Mouse (Mus musculus): ENCODE data around the gene Dnlz.

- TF ChIP-seq CTCF (IDR thresholded peaks at IDR 0.05; ENCODE audit: control insufficient read depth, insufficient read depth, insufficient replicate concordance, low read depth, low read length), result peak; percentile 50; the same call in 1 of the 2 replicates
- TF ChIP-seq POLR2A (IDR thresholded peaks at IDR 0.05; ENCODE audit: control insufficient read depth, low read depth, low read length), result peak; percentile 51; the same call in 1 of the 2 replicates
Observed at GRCm38 (mm10) chr2:26351358-26352290, at the start of gene Dnlz.
